Mouse (Mus musculus): ENCODE measurements around the gene Cyp4x1. TPM values are rescaled to one million over a fixed set of nuclear protein-coding genes. Genes with fewer than 3 reads are reported as not detected.

Cyp4x1 gene
- polyA plus RNA-seq, 1 experiment from 2014 or later: 2.5 TPM

GRCm38 (mm10) chr4:115121608-115122007 is 12.5 kb downstream of the Cyp4x1 start:
- ATAC-seq (no peak), DNase-seq (ENCODE audit: low spot score) (no peak)
- Histone ChIP-seq H3K9ac (ENCODE audit: low read length) (no peak overlapping the region), H3K4me1 (ENCODE audit: control insufficient read depth, insufficient read depth, low read length) (no peaks in the 10 kb centered on the region), H3K27ac (ENCODE audit: low read depth, low read length) (no peak overlapping the region), H3K36me3 (ENCODE audit: control insufficient read depth, insufficient read depth, low read length) (no peaks in the 10 kb centered on the region), H3K9me3 (replicated peaks; ENCODE audit: control insufficient read depth, low read length) (no peaks in the 10 kb centered on the region), H3K4me2 (ENCODE audit: low read length) (no peak overlapping the region), H3K4me3 (ENCODE audit: low read depth, low read length) (no peak overlapping the region), H3K27me3 (replicated peaks; ENCODE audit: control insufficient read depth, insufficient read depth, low read length) (no peaks in the 10 kb centered on the region)
- 90% methylated on average over 5 of the region's 5 CpGs for WGBS

- H3K36me3 ChIP-seq (ENCODE audit: control insufficient read depth, insufficient read depth, low read length): no peaks in the 10 kb centered on the region
- 76% methylated on average over 2 of the region's 2 CpGs for WGBS
- H3K4me1 ChIP-seq (ENCODE audit: control insufficient read depth, insufficient read depth, low read length): no peaks in the 10 kb centered on the region
- ATAC-seq (no peak), DNase-seq (ENCODE audit: low spot score) (no peak)
- H3K4me3 ChIP-seq (ENCODE audit: low read depth, low read length): no peak overlapping the region
- no peak overlapping the region for H3K4me2 ChIP-seq (ENCODE audit: low read length)
- H3K9ac ChIP-seq (ENCODE audit: low read length): no peak overlapping the region
- no peaks in the 10 kb centered on the region for H3K27me3 ChIP-seq (replicated peaks; ENCODE audit: control insufficient read depth, insufficient read depth, low read length)
- no peaks in the 10 kb centered on the region for H3K9me3 ChIP-seq (replicated peaks; ENCODE audit: control insufficient read depth, low read length)
- H3K27ac ChIP-seq (ENCODE audit: low read depth, low read length): no peak overlapping the region
Observed at GRCm38 (mm10) chr4:115121162-115121561, 12.9 kb downstream of the Cyp4x1 start.

GRCm38 (mm10) chr4:115119642-115120041 is 14.4 kb downstream of the Cyp4x1 start:
- H3K4me3 ChIP-seq (ENCODE audit: low read depth, low read length): no peak overlapping the region
- no peaks in the 10 kb centered on the region for H3K27me3 ChIP-seq (replicated peaks; ENCODE audit: control insufficient read depth, insufficient read depth, low read length)
- no peaks in the 10 kb centered on the region for H3K4me1 ChIP-seq (ENCODE audit: control insufficient read depth, insufficient read depth, low read length)
- DNase-seq (ENCODE audit: low spot score) (no peak), ATAC-seq (no peak)
- H3K27ac ChIP-seq (ENCODE audit: low read depth, low read length): no peak overlapping the region
- WGBS: 82% methylated on average over 3 of the region's 3 CpGs
- no peaks in the 10 kb centered on the region for H3K36me3 ChIP-seq (ENCODE audit: control insufficient read depth, insufficient read depth, low read length)
- H3K9me3 ChIP-seq (replicated peaks; ENCODE audit: control insufficient read depth, low read length): no peaks in the 10 kb centered on the region
- no peak overlapping the region for H3K9ac ChIP-seq (ENCODE audit: low read length)
- H3K4me2 ChIP-seq (ENCODE audit: low read length): no peak overlapping the region

GRCm38 (mm10) chr4:115113266-115113665 is 20.8 kb downstream of the Cyp4x1 start:
- 11% methylated on average over 5 of the region's 5 CpGs for WGBS
- Histone ChIP-seq H3K4me1 (ENCODE audit: control insufficient read depth, insufficient read depth, low read length) (no peaks in the 10 kb centered on the region), H3K27me3 (replicated peaks; ENCODE audit: control insufficient read depth, insufficient read depth, low read length) (0 out of 2 replicates have a peak, but pooled peaks cover 2% of the 10 kb centered on the region), H3K9me3 (replicated peaks; ENCODE audit: control insufficient read depth, low read length) (no peaks in the 10 kb centered on the region), H3K4me3 (ENCODE audit: low read depth, low read length) (no peak overlapping the region), H3K36me3 (ENCODE audit: control insufficient read depth, insufficient read depth, low read length) (no peaks in the 10 kb centered on the region), H3K9ac (ENCODE audit: low read length) (no peak overlapping the region), H3K27ac (ENCODE audit: low read depth, low read length) (no peak overlapping the region), H3K4me2 (ENCODE audit: low read length) (no peak overlapping the region)
- no peak for DNase-seq (ENCODE audit: low spot score)
- no peak for ATAC-seq

- Histone ChIP-seq H3K36me3 (ENCODE audit: control insufficient read depth, insufficient read depth, low read length) (no peaks in the 10 kb centered on the region), H3K9ac (ENCODE audit: low read length) (no peak overlapping the region), H3K27me3 (replicated peaks; ENCODE audit: control insufficient read depth, insufficient read depth, low read length) (0 out of 2 replicates have a peak, but pooled peaks cover 2% of the 10 kb centered on the region), H3K27ac (ENCODE audit: low read depth, low read length) (no peak overlapping the region), H3K9me3 (replicated peaks; ENCODE audit: control insufficient read depth, low read length) (no peaks in the 10 kb centered on the region), H3K4me2 (ENCODE audit: low read length) (no peak overlapping the region), H3K4me1 (ENCODE audit: control insufficient read depth, insufficient read depth, low read length) (no peaks in the 10 kb centered on the region), H3K4me3 (ENCODE audit: low read depth, low read length) (no peak overlapping the region)
- 73% methylated on average over 2 of the region's 2 CpGs for WGBS
- no peak for DNase-seq (ENCODE audit: low spot score)
- no peak for ATAC-seq
Observed at GRCm38 (mm10) chr4:115111167-115111566, 22.9 kb downstream of the Cyp4x1 start.

- DNase-seq (ENCODE audit: low spot score) (no peak), ATAC-seq (no peak)
- Histone ChIP-seq H3K4me3 (ENCODE audit: low read depth, low read length) (no peak overlapping the region), H3K27me3 (replicated peaks; ENCODE audit: control insufficient read depth, insufficient read depth, low read length) (no peaks in the 10 kb centered on the region), H3K27ac (ENCODE audit: low read depth, low read length) (no peak overlapping the region), H3K9ac (ENCODE audit: low read length) (no peak overlapping the region), H3K4me2 (ENCODE audit: low read length) (no peak overlapping the region), H3K4me1 (ENCODE audit: control insufficient read depth, insufficient read depth, low read length) (no peaks in the 10 kb centered on the region), H3K36me3 (ENCODE audit: control insufficient read depth, insufficient read depth, low read length) (no peaks in the 10 kb centered on the region), H3K9me3 (replicated peaks; ENCODE audit: control insufficient read depth, low read length) (no peaks in the 10 kb centered on the region)
- whole genome bisulfite sequencing: 57% methylated on average over 4 of the region's 4 CpGs
Observed at GRCm38 (mm10) chr4:115103510-115103909, 30.6 kb downstream of the Cyp4x1 start.

- ATAC-seq (peak; percentile 82; the same call in 1 of the 2 replicates), DNase-seq (ENCODE audit: low spot score) (peak; percentile 90)
- WGBS: 37% methylated on average over 6 of the region's 6 CpGs
- no peaks in the 10 kb centered on the region for H3K36me3 ChIP-seq (ENCODE audit: control insufficient read depth, insufficient read depth, low read length)
- no peak overlapping the region for H3K4me3 ChIP-seq (ENCODE audit: low read depth, low read length)
- H3K4me2 ChIP-seq (ENCODE audit: low read length): no peak overlapping the region
- no peak overlapping the region for H3K27ac ChIP-seq (ENCODE audit: low read depth, low read length)
- H3K27me3 ChIP-seq (replicated peaks; ENCODE audit: control insufficient read depth, insufficient read depth, low read length): peaks cover 4% of the 10 kb centered on the region; the same call in 1 of the 2 replicates
- no peaks in the 10 kb centered on the region for H3K9me3 ChIP-seq (replicated peaks; ENCODE audit: control insufficient read depth, low read length)
- no peaks in the 10 kb centered on the region for H3K4me1 ChIP-seq (ENCODE audit: control insufficient read depth, insufficient read depth, low read length)
- no peak overlapping the region for H3K9ac ChIP-seq (ENCODE audit: low read length)
Observed at GRCm38 (mm10) chr4:115101682-115102081, 32.4 kb downstream of the Cyp4x1 start.

- peak; percentile 37 for DNase-seq (ENCODE audit: low spot score)
- Histone ChIP-seq H3K4me2 (ENCODE audit: low read length) (peak overlapping the region; percentile 33), H3K9ac (ENCODE audit: low read length) (no peak overlapping the region), H3K4me1 (ENCODE audit: control insufficient read depth, insufficient read depth, low read length) (peaks cover 4% of the 10 kb centered on the region; the same call in 1 of the 2 replicates), H3K36me3 (ENCODE audit: control insufficient read depth, insufficient read depth, low read length) (no peaks in the 10 kb centered on the region), H3K27ac (ENCODE audit: low read depth, low read length) (no peak overlapping the region), H3K27me3 (replicated peaks; ENCODE audit: control insufficient read depth, insufficient read depth, low read length) (peaks cover 21% of the 10 kb centered on the region), H3K4me3 (ENCODE audit: low read depth, low read length) (no peak overlapping the region), H3K9me3 (replicated peaks; ENCODE audit: control insufficient read depth, low read length) (no peaks in the 10 kb centered on the region)
- no peak for ATAC-seq
- under 1% methylated on average over 6 of the region's 6 CpGs for WGBS
Observed at GRCm38 (mm10) chr4:115097146-115097496, 37.0 kb downstream of the Cyp4x1 start.

- no peaks in the 10 kb centered on the region for H3K36me3 ChIP-seq (ENCODE audit: control insufficient read depth, insufficient read depth, low read length)
- no peak overlapping the region for H3K27ac ChIP-seq (ENCODE audit: low read depth, low read length)
- ATAC-seq: peak; percentile 42; the same call in 1 of the 2 replicates
- no peak overlapping the region for H3K9ac ChIP-seq (ENCODE audit: low read length)
- H3K4me1 ChIP-seq (ENCODE audit: control insufficient read depth, insufficient read depth, low read length): peaks cover 4% of the 10 kb centered on the region; the same call in 1 of the 2 replicates
- no peaks in the 10 kb centered on the region for H3K9me3 ChIP-seq (replicated peaks; ENCODE audit: control insufficient read depth, low read length)
- peak overlapping the region; percentile 69 for H3K4me2 ChIP-seq (ENCODE audit: low read length)
- DNase-seq (ENCODE audit: low spot score): no peak
- WGBS: 13% methylated on average over 11 of the region's 11 CpGs
- peak overlapping the region; percentile 33; the same call in 1 of the 2 replicates for H3K4me3 ChIP-seq (ENCODE audit: low read depth, low read length)
- peaks cover 21% of the 10 kb centered on the region for H3K27me3 ChIP-seq (replicated peaks; ENCODE audit: control insufficient read depth, insufficient read depth, low read length)
Observed at GRCm38 (mm10) chr4:115096435-115097145, 37.5 kb downstream of the Cyp4x1 start.

Measured in forebrain, embryonic 14.5 days (tissue).